Mouse (Mus musculus): ENCODE measurements around the gene Desi1.

Desi1 gene

DNA sequence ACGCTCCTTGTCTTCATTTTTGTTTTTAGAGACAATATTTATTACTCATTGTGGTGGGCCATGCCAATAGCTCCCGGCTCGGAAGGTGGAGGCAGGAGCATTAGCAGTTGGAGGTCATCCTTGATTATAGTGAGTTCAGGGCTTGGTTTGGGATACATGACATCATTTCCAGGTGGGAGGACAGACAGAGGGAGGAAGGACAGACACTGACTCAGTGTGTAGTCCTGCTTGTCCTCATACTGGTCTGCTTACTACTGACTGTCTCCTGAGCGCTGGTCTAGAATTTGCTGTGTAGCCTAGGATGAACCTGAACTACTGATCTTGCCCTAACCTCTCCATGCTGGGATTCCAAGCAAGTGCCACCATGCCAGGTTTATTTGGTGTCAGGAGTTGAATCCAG, at the start of gene Desi1:
Gene Desi1 (minus strand): TSS at position 101 of the 400 bp plus-strand sequence.
- ATAC-seq (ENCODE audit: insufficient number of reproducible peaks, low FRiP score, low TSS enrichment) = no peak

DNA sequence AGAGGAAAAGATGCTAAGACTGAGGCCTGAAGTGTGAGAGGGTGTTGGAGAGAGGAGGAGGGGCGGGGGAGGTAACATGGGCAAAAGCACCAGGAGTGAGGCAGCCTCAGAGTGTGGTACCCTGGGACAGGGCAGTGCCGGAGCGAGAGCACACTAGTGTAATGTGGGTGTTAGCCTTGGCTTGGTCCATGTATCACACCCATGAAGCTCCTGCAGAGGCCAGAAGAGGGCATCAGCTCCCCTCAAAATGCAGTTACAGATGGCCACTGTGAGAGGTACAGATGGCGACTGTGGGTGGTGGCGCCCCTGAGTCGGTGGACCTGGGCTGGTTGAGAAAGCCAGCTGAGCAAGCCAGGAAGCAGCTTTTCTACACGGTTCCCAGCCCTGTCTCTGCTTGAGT, 47.5 kb upstream of the Desi1 start:
- peak; percentile 88 for ATAC-seq (ENCODE audit: insufficient number of reproducible peaks, low FRiP score, low TSS enrichment)

DNA sequence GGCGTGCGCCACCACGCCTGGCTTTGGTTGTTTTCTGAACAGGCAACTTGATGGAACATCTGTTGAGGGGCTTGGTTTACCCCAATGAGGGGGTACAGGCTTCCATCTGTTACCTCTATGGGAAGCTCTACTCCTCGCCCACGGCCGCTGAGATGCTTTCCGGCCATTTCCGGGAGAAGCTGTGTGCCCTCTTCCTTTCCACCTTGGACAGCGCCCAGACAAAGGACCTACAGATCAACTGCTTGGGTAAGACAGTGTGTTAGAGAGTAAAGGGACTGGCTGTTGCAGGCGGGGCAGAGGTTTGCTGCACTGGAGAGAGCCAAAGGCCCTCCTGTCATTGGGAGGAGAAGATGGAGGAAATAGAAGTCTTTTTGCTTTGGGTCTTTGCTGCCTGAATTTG, 46.2 kb upstream of the Desi1 start:
- no peak for ATAC-seq (ENCODE audit: insufficient number of reproducible peaks, low FRiP score, low TSS enrichment)

- ATAC-seq (ENCODE audit: insufficient number of reproducible peaks, low FRiP score, low TSS enrichment) = no peak
Observed at GRCm38 (mm10) chr15:82073490-82073889, 39.8 kb upstream of the Desi1 start.

GRCm38 (mm10) chr15:82071816-82072469, 38.3 kb upstream of the Desi1 start:
- no peak for ATAC-seq (ENCODE audit: insufficient number of reproducible peaks, low FRiP score, low TSS enrichment)

DNA sequence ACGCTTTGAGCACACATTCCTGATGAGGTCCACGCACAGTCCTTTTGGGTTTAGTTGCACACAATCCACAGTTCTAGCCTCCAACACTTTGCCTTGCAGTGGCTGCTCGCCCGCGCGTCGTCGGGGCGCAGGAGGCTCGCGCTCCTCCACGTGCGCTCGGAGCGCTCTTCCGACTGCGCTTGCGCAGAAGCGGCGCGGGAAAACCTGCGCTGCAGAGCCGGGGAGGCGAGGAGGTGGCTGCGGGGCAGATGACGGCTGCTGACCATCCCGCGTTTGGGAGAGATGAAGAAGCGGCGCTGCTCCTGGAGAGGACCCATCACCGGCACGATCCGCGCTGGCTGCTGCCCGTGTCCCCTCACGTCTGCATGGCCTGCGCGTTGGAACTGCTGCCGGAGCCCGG, 36.2 kb upstream of the Desi1 start, which contains the start of gene Mei1:
Gene Mei1 (plus strand): TSS at position 99 of the 400 bp plus-strand sequence.
- ATAC-seq (ENCODE audit: insufficient number of reproducible peaks, low FRiP score, low TSS enrichment) = no peak

GRCm38 (mm10) chr15:82065511-82065910, 31.8 kb upstream of the Desi1 start:
- ATAC-seq (ENCODE audit: insufficient number of reproducible peaks, low FRiP score, low TSS enrichment) = peak; percentile 66; the same call in 1 of the 2 replicates

DNA sequence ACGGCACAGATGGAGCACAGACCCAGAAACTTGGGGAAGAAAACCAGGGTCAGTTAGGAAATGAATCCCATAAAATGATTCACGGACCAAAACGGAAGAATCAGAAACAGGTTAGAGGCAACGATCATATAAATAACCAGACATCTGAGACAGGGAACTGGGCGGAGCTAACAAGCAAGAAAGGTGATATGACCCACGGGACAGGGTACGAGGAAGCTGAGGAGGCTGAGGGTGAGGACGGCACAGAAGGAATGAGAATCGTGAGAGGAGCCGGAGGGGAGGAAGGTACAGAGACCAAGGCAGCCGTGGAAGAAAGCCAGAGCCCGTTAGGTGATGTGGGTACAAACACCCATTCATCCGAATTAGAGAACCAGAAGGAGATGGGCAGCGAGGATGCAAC, 30.2 kb upstream of the Desi1 start:
- no peak for ATAC-seq (ENCODE audit: insufficient number of reproducible peaks, low FRiP score, low TSS enrichment)

GRCm38 (mm10) chr15:82058719-82059201, 25.1 kb upstream of the Desi1 start, which contains the start of gene 4930407I10Rik:
Gene 4930407I10Rik, plus strand, starts transcription at chr15:82059151.
- no peak for ATAC-seq (ENCODE audit: insufficient number of reproducible peaks, low FRiP score, low TSS enrichment)

- no peak for ATAC-seq (ENCODE audit: insufficient number of reproducible peaks, low FRiP score, low TSS enrichment)
Observed at GRCm38 (mm10) chr15:82052544-82052943, 18.9 kb upstream of the Desi1 start.

GRCm38 (mm10) chr15:82047080-82047883, 13.6 kb upstream of the Desi1 start, which contains the start of gene Snu13:
Gene Snu13, minus strand, starts transcription at chr15:82047598.
- ATAC-seq (ENCODE audit: insufficient number of reproducible peaks, low FRiP score, low TSS enrichment) = peak; percentile 91; the same call in 1 of the 2 replicates

GRCm38 (mm10) chr15:82046246-82046891, 12.7 kb upstream of the Desi1 start:
- ATAC-seq (ENCODE audit: insufficient number of reproducible peaks, low FRiP score, low TSS enrichment) = no peak

DNA sequence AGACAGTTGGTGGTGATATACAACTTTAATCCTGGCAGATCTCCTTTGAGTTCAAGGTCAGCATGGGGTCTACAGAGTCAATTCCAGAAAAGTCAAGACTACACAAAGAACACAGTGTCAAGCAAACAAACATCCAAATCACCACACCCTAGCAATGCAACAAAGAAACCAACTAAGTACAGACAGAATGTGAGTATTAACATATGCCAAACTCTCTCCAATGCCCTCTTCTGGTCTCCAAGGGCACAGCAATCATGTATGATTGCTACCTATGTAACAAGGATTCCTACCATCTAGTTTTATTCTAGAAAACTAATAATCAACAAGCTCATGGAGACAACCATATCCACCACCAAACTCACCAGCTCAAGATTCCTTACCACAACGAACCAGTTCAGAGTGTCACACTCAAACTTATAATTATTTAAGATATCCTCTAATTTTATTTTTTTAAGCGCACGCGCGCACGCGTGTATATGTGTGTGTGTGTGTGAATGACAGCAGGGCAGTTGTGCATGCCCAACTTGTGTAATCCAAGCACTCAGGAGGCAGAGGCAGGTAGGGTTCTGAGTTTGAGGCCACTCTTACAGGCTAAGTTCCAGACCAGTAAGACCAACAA, 10.6 kb upstream of the Desi1 start:
- no peak for ATAC-seq (ENCODE audit: insufficient number of reproducible peaks, low FRiP score, low TSS enrichment)

DNA sequence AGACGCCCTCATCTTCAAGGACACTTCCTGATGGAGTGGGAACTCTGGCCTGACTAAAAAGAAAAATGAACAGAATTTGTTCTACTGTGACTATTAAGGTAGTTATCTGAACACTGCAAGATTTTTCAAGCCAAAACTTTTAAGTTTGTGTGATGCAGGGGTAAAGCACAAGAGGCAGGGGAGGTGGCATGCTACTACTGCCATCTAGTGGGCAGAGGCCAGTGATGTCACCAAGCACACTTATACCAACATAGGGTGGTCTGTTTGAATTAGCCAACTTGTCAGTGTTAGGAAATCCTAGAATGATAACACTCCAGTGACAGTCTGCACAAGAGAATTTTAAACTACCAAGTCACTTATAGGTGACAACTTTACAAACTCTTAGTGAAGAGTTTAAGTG, 7.0 kb upstream of the Desi1 start:
- ATAC-seq (ENCODE audit: insufficient number of reproducible peaks, low FRiP score, low TSS enrichment) = no peak

GRCm38 (mm10) chr15:82035904-82036689, 2.4 kb upstream of the Desi1 start:
- ATAC-seq (ENCODE audit: insufficient number of reproducible peaks, low FRiP score, low TSS enrichment) = 0 out of 2 replicates have a peak, but pooled peaks have one; percentile 56

GRCm38 (mm10) chr15:82032386-82032785, 1.3 kb downstream of the Desi1 start:
- ATAC-seq (ENCODE audit: insufficient number of reproducible peaks, low FRiP score, low TSS enrichment) = no peak

DNA sequence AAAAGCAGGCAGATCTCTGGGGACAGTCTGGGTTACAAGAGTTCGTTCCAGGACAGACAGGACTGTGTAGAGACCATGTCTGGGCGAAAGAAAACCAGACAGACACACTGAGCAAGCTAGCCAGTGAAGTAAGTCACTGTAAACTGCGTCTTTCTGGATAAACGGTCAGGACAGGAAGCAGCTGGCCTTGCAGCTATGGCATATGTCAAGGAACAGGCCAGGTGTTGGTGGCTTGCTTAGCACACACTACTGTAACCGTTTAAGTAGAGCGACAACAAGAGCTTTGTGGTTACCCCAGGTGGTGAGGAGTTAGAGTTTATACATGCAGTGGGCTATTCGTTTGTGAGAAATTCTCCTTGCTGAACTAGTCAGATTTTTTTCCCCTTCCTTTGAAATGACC, 5.9 kb downstream of the Desi1 start:
- ATAC-seq (ENCODE audit: insufficient number of reproducible peaks, low FRiP score, low TSS enrichment) = no peak

- ATAC-seq (ENCODE audit: insufficient number of reproducible peaks, low FRiP score, low TSS enrichment) = no peak
Observed at GRCm38 (mm10) chr15:82027276-82027675, 6.4 kb downstream of the Desi1 start.

DNA sequence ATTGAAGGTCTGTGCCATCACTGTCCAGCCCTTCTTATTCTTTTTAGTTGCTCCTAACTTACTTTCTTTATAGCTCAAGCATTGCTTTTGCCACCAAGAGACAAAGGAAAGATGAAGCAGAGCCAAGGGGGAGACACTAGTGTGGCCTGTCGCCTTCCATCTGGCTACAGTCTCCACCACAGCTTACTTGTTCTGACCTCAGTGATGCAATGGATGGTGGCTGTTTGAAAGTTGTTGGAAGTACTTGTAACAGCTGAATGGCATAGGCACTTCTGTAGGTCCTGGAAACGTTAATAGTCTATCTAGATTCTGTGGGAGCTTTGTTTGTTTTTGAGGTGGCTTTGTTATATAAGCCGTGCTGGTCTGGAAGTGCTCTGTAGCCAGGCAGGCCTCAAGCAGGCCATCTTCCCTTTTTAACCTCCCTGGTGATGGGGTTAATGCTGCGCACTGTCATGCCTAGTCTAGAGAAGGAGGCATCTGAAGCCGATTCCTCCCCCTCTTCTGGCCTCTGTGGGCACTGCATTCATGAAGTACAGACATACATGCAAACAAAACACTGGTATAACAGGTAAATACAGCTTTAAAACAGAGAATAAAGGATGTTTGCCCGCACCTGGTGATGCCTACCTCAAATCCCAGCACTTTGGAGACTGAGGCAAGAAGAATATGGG, 9.6 kb downstream of the Desi1 start:
- ATAC-seq (ENCODE audit: insufficient number of reproducible peaks, low FRiP score, low TSS enrichment) = no peak

Measured in cerebellum, adult (tissue).